13 mouse cellular contexts compared by ENCODE assay signal in the genomic region with DNA sequence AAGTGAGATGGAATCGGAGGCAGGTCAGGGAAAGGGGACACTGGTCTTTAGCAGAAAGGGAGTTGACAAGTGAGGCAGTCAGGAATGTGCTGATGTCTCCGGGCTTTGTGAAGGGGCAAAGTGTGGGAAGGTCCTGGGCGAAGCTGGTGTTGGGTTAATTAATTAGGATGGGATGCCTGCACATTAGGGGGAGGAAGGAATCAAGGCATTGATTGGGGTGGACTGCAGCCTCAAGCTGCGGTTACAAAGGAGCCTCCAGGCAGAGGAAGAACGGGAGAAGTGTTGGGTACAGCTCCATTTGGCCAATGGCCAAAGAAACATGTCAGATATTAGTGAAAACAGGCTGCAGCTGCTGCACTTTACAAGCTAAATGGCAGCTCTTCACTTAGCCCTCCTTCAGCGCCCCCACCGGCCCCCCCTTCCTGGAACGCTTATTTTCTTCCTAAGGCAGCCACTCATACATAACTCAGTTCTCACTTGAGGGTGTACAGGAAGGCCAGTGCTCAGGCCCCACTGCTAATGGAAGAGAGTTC. TPM values are rescaled to one million over a fixed set of nuclear protein-coding genes. Genes with fewer than 3 reads are reported as not detected.
A peak's percentile ranks its signal among the peaks of the same experiment; 100 is the strongest.
DNase-seq lines count a peak whose midpoint lies in the region; ATAC-seq lines count a peak whose summit lies in the region.
"Had no signal": no experiment of that assay in that cellular context is flagged by ENCODE, and none has a peak within 500 bp of the region (broad histone marks: within the 10 kb centered on the region; RNA-seq: fewer than 3 reads in every experiment).

No protein-coding gene starts in this region.

- peak; percentile 36; the same call in 1 of the 2 replicates for ATAC-seq in neural tube, embryonic 13.5 days (ENCODE audit: low read depth)
- ATAC-seq in neural tube, embryonic 15.5 days (ENCODE audit: low FRiP score): no peak
- peak; percentile 86 for ATAC-seq in kidney, embryonic 14.5 days (ENCODE audit: low FRiP score, low TSS enrichment)
- ATAC-seq: Patski had no signal

- WGBS in neural tube, embryonic 13.5 days: 32% methylated on average over 8 of the region's 8 CpGs
- 38% methylated on average over 8 of the region's 8 CpGs for WGBS in neural tube, embryonic 15.5 days
- 14% methylated on average over 8 of the region's 8 CpGs for WGBS in kidney, embryonic 14.5 days

- no peak overlapping the region; the same call in 1 of the 2 replicates for H3K9ac ChIP-seq in neural tube, embryonic 13.5 days
- H3K9ac ChIP-seq in neural tube, embryonic 15.5 days (replicated peaks): no peak overlapping the region
- no peak overlapping the region for H3K9ac ChIP-seq in kidney, embryonic 14.5 days (ENCODE audit: low read depth, low read length)
- H3K9ac ChIP-seq: liver, embryonic 13.5 days had no signal

- H3K4me2 ChIP-seq in neural tube, embryonic 13.5 days: no peak overlapping the region
- no peak overlapping the region for H3K4me2 ChIP-seq in neural tube, embryonic 15.5 days
- H3K4me2 ChIP-seq in kidney, embryonic 14.5 days (replicated peaks; ENCODE audit: low read depth, low read length): no peak overlapping the region; the same call in 1 of the 2 replicates
- H3K4me2 ChIP-seq: liver, embryonic 13.5 days had no signal

- H3K27me3 ChIP-seq in neural tube, embryonic 13.5 days: no peaks in the 10 kb centered on the region
- no peaks in the 10 kb centered on the region for H3K27me3 ChIP-seq in neural tube, embryonic 15.5 days (replicated peaks)
- no peaks in the 10 kb centered on the region for H3K27me3 ChIP-seq in kidney, embryonic 14.5 days (ENCODE audit: control insufficient read depth, insufficient read depth, low read length)
- H3K27me3 ChIP-seq: liver, embryonic 13.5 days had no signal

- no peak overlapping the region for H3K4me3 ChIP-seq in neural tube, embryonic 13.5 days
- no peak overlapping the region for H3K4me3 ChIP-seq in neural tube, embryonic 15.5 days (replicated peaks)
- no peak overlapping the region for H3K4me3 ChIP-seq in kidney, embryonic 14.5 days (ENCODE audit: low read length)
- H3K4me3 ChIP-seq: liver, embryonic 13.5 days had no signal

- peaks cover 6% of the 10 kb centered on the region for H3K4me1 ChIP-seq in neural tube, embryonic 13.5 days (replicated peaks)
- no peaks in the 10 kb centered on the region for H3K4me1 ChIP-seq in neural tube, embryonic 15.5 days
- peaks cover 9% of the 10 kb centered on the region for H3K4me1 ChIP-seq in kidney, embryonic 14.5 days (ENCODE audit: control insufficient read depth, insufficient read depth, low read length)
- H3K4me1 ChIP-seq: liver, embryonic 13.5 days had no signal

- no peaks in the 10 kb centered on the region for H3K9me3 ChIP-seq in neural tube, embryonic 13.5 days
- no peaks in the 10 kb centered on the region for H3K9me3 ChIP-seq in neural tube, embryonic 15.5 days (replicated peaks)
- no peaks in the 10 kb centered on the region for H3K9me3 ChIP-seq in kidney, embryonic 14.5 days (ENCODE audit: control insufficient read depth, low read length)
- H3K9me3 ChIP-seq: liver, embryonic 13.5 days had no signal

- no peaks in the 10 kb centered on the region for H3K36me3 ChIP-seq in neural tube, embryonic 13.5 days
- H3K36me3 ChIP-seq in neural tube, embryonic 15.5 days: no peaks in the 10 kb centered on the region
- H3K36me3 ChIP-seq in kidney, embryonic 14.5 days (ENCODE audit: control insufficient read depth, insufficient read depth, low read length): no peaks in the 10 kb centered on the region
- H3K36me3 ChIP-seq: liver, embryonic 13.5 days had no signal

- peak; percentile 4 for DNase-seq in adrenal gland, postnatal 10 days
- DNase-seq in adrenal gland, adult 18-20 months (ENCODE audit: low spot score in 2 of 2): no peak
- DNase-seq in retina, embryonic 14.5 days (ENCODE audit: low spot score): peak; percentile 51
- no peak for DNase-seq in layer of hippocampus, adult 11-12 months (ENCODE audit: low spot score)
- no peak for DNase-seq in adrenal gland, adult (ENCODE audit: inconsistent age in 2 of 2, low spot score in 1 of 2)
- DNase-seq: cerebellum, postnatal 36 days; liver, embryonic 13.5 days; thymus, postnatal 14 days had no signal

- no peak overlapping the region for H3K27ac ChIP-seq in neural tube, embryonic 13.5 days (replicated peaks)
- no peak overlapping the region for H3K27ac ChIP-seq in neural tube, embryonic 15.5 days (replicated peaks)
- H3K27ac ChIP-seq in kidney, embryonic 14.5 days (ENCODE audit: low read depth, low read length): peak overlapping the region; percentile 69
- H3K27ac ChIP-seq: liver, embryonic 13.5 days had no signal

RNA-seq across cellular contexts. Expression of a gene that starts 48.5 kb away (rescaled TPM):
- 10 to 100 TPM; 16.5 to 17.0 TPM for total RNA-seq in adrenal gland, postnatal 10 days (2021)
- 10 to 100 TPM in 1 of 2 experiments, 1 to 10 TPM in 1; 7.1 to 11.0 TPM for total RNA-seq in adrenal gland, adult 18-20 months (2021)
- 1.3 and 3.4 TPM in 2 replicates for polyA plus RNA-seq in neural tube, embryonic 13.5 days (2015; fragmentation: Nextera tagmentation; extraction: Ambion mirVana)
- polyA plus RNA-seq in neural tube, embryonic 15.5 days (2015; fragmentation: Nextera tagmentation; extraction: Ambion mirVana): 20.9 TPM in 1 of 2 replicates, not detected in the other
- 331 and 384 TPM in 2 replicates for polyA plus RNA-seq in kidney, embryonic 14.5 days (2014; fragmentation: Nextera tagmentation; extraction: Ambion mirVana)
- total RNA-seq: granulocyte monocyte progenitor cell, adult 5-6 weeks had no signal
- polyA plus RNA-seq: Patski had no signal

Comparison
In these comparisons a context has a peak if more than half of its experiments do, and no peak if none do; other contexts are left out.
1. DNase-seq: peak in adrenal gland, postnatal 10 days (single experiment) and retina, embryonic 14.5 days (single experiment); none in adrenal gland, adult 18-20 months (0 of 2), layer of hippocampus, adult 11-12 months (single experiment) and adrenal gland, adult (0 of 2).
2. RNA of a gene that starts 48.5 kb away (polyA plus RNA-seq): 331 to 384 TPM in kidney, embryonic 14.5 days; 1.3 to 3.4 TPM in neural tube, embryonic 13.5 days and 20.9 TPM in neural tube, embryonic 15.5 days; every median in the first group is over 10 times any median in the second.